Mouse (Mus musculus) thymus, adult 2 months (tissue): Measurements from ENCODE around the gene Plvap.

Source experiments
- CTCF ChIP-seq: fragments of 200-500 bp; IDR thresholded peaks from 2 replicates; pipeline ENCODE4 v1.5.1; 2012; ENCODE audit warnings: mild to moderate bottlenecking, control low read depth, low read length, moderate library complexity, borderline replicate concordance; ENCODE audit not compliant: control insufficient read depth, poor library complexity, insufficient read depth; ENCODE audit errors: extremely low read depth
- POLR2A ChIP-seq: fragments of 200-500 bp; IDR thresholded peaks from 2 replicates; pipeline ENCODE4 v1.6.1; 2012; ENCODE audit warnings: mild to moderate bottlenecking, low read length, control low read depth, moderate library complexity; ENCODE audit not compliant: control insufficient read depth, poor library complexity, insufficient read depth; ENCODE audit errors: extremely low read depth

GRCm38 (mm10) chr8:71456906-71457305 lies 54.6 kb downstream of the Plvap start:
- no peak for TF ChIP-seq CTCF
- no peak for TF ChIP-seq POLR2A
